Mouse (Mus musculus) kidney, adult 11 months (tissue): ENCODE data around the gene Zic3.

Experiments
- DNase-seq: peaks from one replicate; pipeline ENCODE4 v3.0.0; 2022

Zic3 gene

GRCm38 (mm10) chrX:58022400-58022799, at the start of gene Zic3:
TSS of gene Zic3 (plus strand) at chrX:58022700.
- no peak for DNase-seq

GRCm38 (mm10) chrX:57982351-57982750, 40.1 kb upstream of the Zic3 start:
- no peak for DNase-seq

GRCm38 (mm10) chrX:57987455-57988109, 34.9 kb upstream of the Zic3 start:
- no peak for DNase-seq

GRCm38 (mm10) chrX:58013391-58013790, 9.1 kb upstream of the Zic3 start:
- DNase-seq = no peak

- DNase-seq = no peak
These were observed 8.4 kb upstream of the Zic3 start for GRCm38 (mm10) chrX:58014093-58014492.

- DNase-seq = no peak
These were observed 7.7 kb upstream of the Zic3 start for GRCm38 (mm10) chrX:58014761-58015160.

GRCm38 (mm10) chrX:58015336-58015945, 7.1 kb upstream of the Zic3 start:
- DNase-seq = no peak

- DNase-seq = no peak
These were observed 3.8 kb upstream of the Zic3 start for GRCm38 (mm10) chrX:58018720-58019119.

GRCm38 (mm10) chrX:58019257-58019953, 3.1 kb upstream of the Zic3 start:
- no peak for DNase-seq

GRCm38 (mm10) chrX:58027631-58028030, 5.1 kb downstream of the Zic3 start:
- no peak for DNase-seq

- no peak for DNase-seq
These were observed 5.6 kb downstream of the Zic3 start for GRCm38 (mm10) chrX:58028082-58028481.

GRCm38 (mm10) chrX:58028858-58029257, 6.4 kb downstream of the Zic3 start:
- no peak for DNase-seq

GRCm38 (mm10) chrX:58030100-58030834, 7.8 kb downstream of the Zic3 start:
- DNase-seq = peak; percentile 36

GRCm38 (mm10) chrX:58030835-58031670, 8.6 kb downstream of the Zic3 start:
- DNase-seq = no peak

GRCm38 (mm10) chrX:58031671-58032605, 9.4 kb downstream of the Zic3 start:
- DNase-seq = no peak

- DNase-seq = no peak
These were observed 10.1 kb downstream of the Zic3 start for GRCm38 (mm10) chrX:58032622-58033021.

- no peak for DNase-seq
These were observed 11.0 kb downstream of the Zic3 start for GRCm38 (mm10) chrX:58033521-58033920.

GRCm38 (mm10) chrX:58038061-58039007, 15.8 kb downstream of the Zic3 start:
- DNase-seq = no peak

GRCm38 (mm10) chrX:58039703-58040102, 17.2 kb downstream of the Zic3 start:
- no peak for DNase-seq

GRCm38 (mm10) chrX:58041865-58042264, 19.4 kb downstream of the Zic3 start:
- DNase-seq = no peak
